In the genomic region with DNA sequence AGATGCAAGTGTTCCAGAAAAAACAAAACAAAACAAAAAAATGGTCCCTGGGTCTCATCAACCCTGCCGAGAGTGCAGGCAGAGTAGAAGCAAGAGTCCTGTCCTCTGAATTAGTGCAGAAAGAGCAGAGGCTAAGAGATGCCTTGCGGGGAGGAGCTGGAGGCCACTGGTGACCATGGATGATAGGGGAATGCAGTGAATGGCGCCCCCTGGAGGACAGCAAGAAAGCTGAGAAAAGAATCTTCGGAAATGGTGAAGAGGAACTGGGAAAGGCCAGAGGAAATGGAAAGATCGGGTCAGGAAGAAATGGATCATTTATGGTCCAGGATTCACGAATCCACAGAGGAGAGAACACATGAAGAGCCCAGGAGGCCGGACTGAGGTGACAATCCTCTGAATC, we compare ENCODE assay signal across 8 mouse cellular contexts.
A peak's percentile ranks its signal among the peaks of the same experiment; 100 is the strongest.
DNase-seq lines count a peak whose midpoint lies in the region; ATAC-seq and TF ChIP-seq lines count a peak whose summit lies in the region.

No protein-coding gene starts in this region.

- H3K27me3 ChIP-seq in midbrain, embryonic 12.5 days: no peaks in the 10 kb centered on the region
- H3K27me3 ChIP-seq in midbrain, embryonic 16.5 days (ENCODE audit: control insufficient read depth, insufficient read depth, low read depth, low read length): no peaks in the 10 kb centered on the region
- no peaks in the 10 kb centered on the region for H3K27me3 ChIP-seq in limb, embryonic 10.5 days (ENCODE audit: low read depth, poor library complexity, severe bottlenecking)
- H3K27me3 ChIP-seq in testis, adult 2 months (ENCODE audit: control insufficient read depth, insufficient read depth, low read length): no peaks in the 10 kb centered on the region

- H3K9me3 ChIP-seq in midbrain, embryonic 12.5 days: no peaks in the 10 kb centered on the region
- no peaks in the 10 kb centered on the region for H3K9me3 ChIP-seq in midbrain, embryonic 16.5 days (replicated peaks; ENCODE audit: control insufficient read depth, low read length, poor library complexity, severe bottlenecking)
- no peaks in the 10 kb centered on the region for H3K9me3 ChIP-seq in limb, embryonic 10.5 days (replicated peaks)

- ATAC-seq in midbrain, embryonic 12.5 days (ENCODE audit: low FRiP score, low read depth): peak; percentile 65; the same call in 1 of the 2 replicates
- no peak for ATAC-seq in midbrain, embryonic 16.5 days

- H3K4me1 ChIP-seq in midbrain, embryonic 12.5 days: no peaks in the 10 kb centered on the region
- peaks cover 13% of the 10 kb centered on the region; the same call in 1 of the 2 replicates for H3K4me1 ChIP-seq in midbrain, embryonic 16.5 days (ENCODE audit: control insufficient read depth, insufficient read depth, low read length)
- H3K4me1 ChIP-seq in limb, embryonic 10.5 days: peaks cover 15% of the 10 kb centered on the region
- peaks cover 11% of the 10 kb centered on the region for H3K4me1 ChIP-seq in testis, adult 2 months (ENCODE audit: control insufficient read depth, insufficient read depth, low read length)

- no peak overlapping the region for H3K4me2 ChIP-seq in midbrain, embryonic 12.5 days (replicated peaks)
- no peak overlapping the region for H3K4me2 ChIP-seq in midbrain, embryonic 16.5 days (ENCODE audit: low read length)

- no peak overlapping the region for H3K9ac ChIP-seq in midbrain, embryonic 12.5 days (replicated peaks)
- no peak overlapping the region for H3K9ac ChIP-seq in midbrain, embryonic 16.5 days (ENCODE audit: low read depth, low read length)

- peak; percentile 87 for TF ChIP-seq CTCF in testis, adult 2 months (IDR thresholded peaks at IDR 0.05; ENCODE audit: control insufficient read depth, insufficient read depth, insufficient replicate concordance, low read depth, low read length)

- H3K4me3 ChIP-seq in midbrain, embryonic 12.5 days: no peak overlapping the region
- no peak overlapping the region for H3K4me3 ChIP-seq in midbrain, embryonic 16.5 days (ENCODE audit: low read depth, low read length)
- no peak overlapping the region for H3K4me3 ChIP-seq in limb, embryonic 10.5 days
- H3K4me3 ChIP-seq in testis, adult 2 months (ENCODE audit: control insufficient read depth, low read depth, low read length): peak overlapping the region; percentile 80

- DNase-seq in cerebellum, postnatal 14 days: peak; percentile 88 to 93
- DNase-seq in gastrocnemius, postnatal 25 days: peak; percentile 49
- DNase-seq in kidney, adult 18-20 months: peak; percentile 75
- peak; percentile 79 for DNase-seq in limb, embryonic 10.5 days (ENCODE audit: low spot score)
- peak; percentile 62 for DNase-seq in neural tube, embryonic 10.5 days (ENCODE audit: extremely low spot score, low spot score)

- H3K27ac ChIP-seq in midbrain, embryonic 12.5 days (replicated peaks): no peak overlapping the region
- H3K27ac ChIP-seq in midbrain, embryonic 16.5 days (ENCODE audit: low read length): no peak overlapping the region
- no peak overlapping the region for H3K27ac ChIP-seq in limb, embryonic 10.5 days
- H3K27ac ChIP-seq in testis, adult 2 months (ENCODE audit: control insufficient read depth, insufficient read depth, low read depth, low read length): no peak overlapping the region

- no peaks in the 10 kb centered on the region for H3K36me3 ChIP-seq in midbrain, embryonic 12.5 days
- no peaks in the 10 kb centered on the region for H3K36me3 ChIP-seq in midbrain, embryonic 16.5 days (ENCODE audit: control insufficient read depth, insufficient read depth, low read length)
- no peaks in the 10 kb centered on the region for H3K36me3 ChIP-seq in limb, embryonic 10.5 days
- H3K36me3 ChIP-seq in testis, adult 2 months (ENCODE audit: control insufficient read depth, insufficient read depth, low read length): no peaks in the 10 kb centered on the region

- WGBS in midbrain, embryonic 12.5 days: 41% methylated on average over 7 of the region's 7 CpGs
- 48% methylated on average over 7 of the region's 7 CpGs for WGBS in midbrain, embryonic 16.5 days
- WGBS in limb, embryonic 10.5 days: 51% methylated on average over 7 of the region's 7 CpGs

- TF ChIP-seq POLR2A in testis, adult 2 months (IDR thresholded peaks at IDR 0.05; ENCODE audit: control insufficient read depth, low read depth, low read length): no peak
